Mouse (Mus musculus) stomach, embryonic 16.5 days (tissue): Measurements from ENCODE around the gene Vars. TPM values are rescaled to one million over a fixed set of nuclear protein-coding genes. Genes with fewer than 3 reads are reported as not detected.
A peak's percentile ranks its signal among the peaks of the same experiment; 100 is the strongest.
"Not testable (repeated sequence)": the region's sequence is repeated elsewhere in the genome, so short reads cannot be mapped to it uniquely, and the experiment has no call there.

ENCODE experiments used
- ATAC-seq: fragments of 200-750 bp; cut with Nextera tagmentation; 2 replicates; pipeline ENCODE4 v1.8.0; 2017; ENCODE audit warnings: moderate number of reproducible peaks, moderate TSS enrichment; ENCODE audit not compliant: insufficient read depth, low FRiP score
- H3K27ac ChIP-seq: fragments of 300-500 bp; sonication (generic); 2 replicates; pipeline ENCODE4 v1.5.1; 2014; ENCODE audit warnings: low read length
- H3K27me3 ChIP-seq: fragments of 300-500 bp; sonication (generic); 2 replicates; pipeline ENCODE4 v1.6.1; 2014; ENCODE audit warnings: low read length, control low read depth, mixed read lengths; ENCODE audit not compliant: control insufficient read depth, insufficient read depth
- H3K36me3 ChIP-seq: fragments of 300-500 bp; sonication (generic); 2 replicates; pipeline ENCODE4 v1.6.1; 2014; ENCODE audit warnings: low read length; ENCODE audit not compliant: control insufficient read depth, insufficient read depth
- H3K4me1 ChIP-seq: fragments of 300-500 bp; sonication (generic); 2 replicates; pipeline ENCODE4 v1.6.1; 2014; ENCODE audit warnings: low read length, control low read depth, mixed read lengths; ENCODE audit not compliant: control insufficient read depth, insufficient read depth
- H3K4me2 ChIP-seq: fragments of 300-500 bp; sonication (generic); 2 replicates; pipeline ENCODE4 v1.6.1; 2014; ENCODE audit warnings: low read depth, low read length, mixed read lengths
- H3K4me3 ChIP-seq: fragments of 300-500 bp; sonication (generic); replicated peaks from 2 replicates; pipeline ENCODE4 v1.5.1; 2014; ENCODE audit warnings: mild to moderate bottlenecking, low read length
- H3K9ac ChIP-seq: fragments of 300-500 bp; sonication (generic); 2 replicates; pipeline ENCODE4 v1.6.1; 2014; ENCODE audit warnings: low read length
- H3K9me3 ChIP-seq: fragments of 300-500 bp; sonication (generic); replicated peaks from 2 replicates; pipeline ENCODE4 v1.6.1; 2016; ENCODE audit warnings: low read length, control low read depth; ENCODE audit not compliant: control insufficient read depth
- WGBS: fragments of 180-500 bp; shearing (Covaris S2); extraction: QIAGEN DNeasy Blood & Tissue Kit; methylation state at CpG from one replicate; pipeline ENCODE4 v1.1.7; 2014; 5-methylcytosine and 5-hydroxymethylcytosine counted together
- polyA plus RNA-seq: library from polyadenylated mRNA; unstranded; fragments of >200 nt; fragmentation: Nextera tagmentation; extraction: Ambion mirVana; gene quantifications from 2 replicates; pipeline ENCODE4 v1.2.1, GENCODE M21; 2015

Gene Vars
- polyA plus RNA-seq, 1 experiment from 2014 or later: 82.1 TPM

- Histone ChIP-seq H3K27me3 (no peaks in the 10 kb centered on the region), H3K4me3 (no peak overlapping the region), H3K4me2 (peak overlapping the region; percentile 98; the same call in 1 of the 2 replicates), H3K4me1 (peaks cover 22% of the 10 kb centered on the region), H3K9me3 (no peaks in the 10 kb centered on the region), H3K36me3 (no peaks in the 10 kb centered on the region), H3K27ac (no peak overlapping the region), H3K9ac (no peak overlapping the region)
- 86% methylated on average over 5 of the region's 5 CpGs for WGBS
- ATAC-seq: no peak
Observed at GRCm38 (mm10) chr17:34997142-34997483, 3.7 kb upstream of the Vars start.

- H3K4me3 ChIP-seq: peak overlapping the region; percentile 52
- H3K9me3 ChIP-seq: no peaks in the 10 kb centered on the region
- H3K27me3 ChIP-seq: no peaks in the 10 kb centered on the region
- WGBS: 90% methylated on average over 15 of the region's 15 CpGs
- peak overlapping the region; percentile 80 for H3K9ac ChIP-seq
- no peaks in the 10 kb centered on the region for H3K36me3 ChIP-seq
- H3K4me1 ChIP-seq: peaks cover 36% of the 10 kb centered on the region
- 0 out of 2 replicates have a peak overlapping the region, but pooled peaks have one; percentile 82 for H3K27ac ChIP-seq
- ATAC-seq: no peak
- H3K4me2 ChIP-seq: peak overlapping the region; percentile 98
Observed at GRCm38 (mm10) chr17:34998526-34999430, 2.0 kb upstream of the Vars start.

- Histone ChIP-seq H3K9ac (peak overlapping the region; percentile 92), H3K4me2 (peak overlapping the region; percentile 98), H3K27ac (peak overlapping the region; percentile 97), H3K4me3 (peak overlapping the region; percentile 66), H3K4me1 (peaks cover 36% of the 10 kb centered on the region)
- not testable (repeated sequence) for ATAC-seq, H3K9me3 ChIP-seq, H3K27me3 ChIP-seq, H3K36me3 ChIP-seq
- 11% methylated on average over 29 of the region's 32 CpGs for WGBS
Observed at GRCm38 (mm10) chr17:34999871-35000716, 693 bp upstream of the Vars start.

- WGBS: under 1% methylated on average over 35 of the region's 35 CpGs
- peaks cover 36% of the 10 kb centered on the region for H3K4me1 ChIP-seq
Observed at GRCm38 (mm10) chr17:35001452-35002152, 815 bp downstream of the Vars start.

GRCm38 (mm10) chr17:35002153-35002865 is 1.5 kb downstream of the Vars start:
- 3% methylated on average over 12 of the region's 12 CpGs for WGBS
- no peak for ATAC-seq
- H3K36me3 ChIP-seq: peaks cover 17% of the 10 kb centered on the region

More at GRCm38 (mm10) chr17:35001452-35002152, 815 bp downstream of the Vars start:
- Histone ChIP-seq H3K4me2 (peak overlapping the region; percentile 98), H3K27me3 (no peaks in the 10 kb centered on the region), H3K9me3 (no peaks in the 10 kb centered on the region), H3K27ac (peak overlapping the region; percentile 97), H3K36me3 (peaks cover 17% of the 10 kb centered on the region), H3K9ac (peak overlapping the region; percentile 92), H3K4me3 (peak overlapping the region; percentile 66)
- peak; percentile 13; the same call in 1 of the 2 replicates for ATAC-seq

GRCm38 (mm10) chr17:35003022-35003838 is 2.4 kb downstream of the Vars start:
- Histone ChIP-seq H3K4me1 (peaks cover 31% of the 10 kb centered on the region), H3K27me3 (no peaks in the 10 kb centered on the region), H3K9me3 (no peaks in the 10 kb centered on the region), H3K27ac (no peak overlapping the region), H3K36me3 (peaks cover 17% of the 10 kb centered on the region), H3K4me3 (peak overlapping the region; percentile 66; the same call in 1 of the 2 replicates), H3K4me2 (peak overlapping the region; percentile 98), H3K9ac (peak overlapping the region; percentile 92)
- no peak for ATAC-seq
- WGBS: 47% methylated on average over 9 of the region's 9 CpGs

More at GRCm38 (mm10) chr17:35002153-35002865, 1.5 kb downstream of the Vars start:
- Histone ChIP-seq H3K4me1 (peaks cover 36% of the 10 kb centered on the region), H3K4me2 (peak overlapping the region; percentile 98), H3K9ac (peak overlapping the region; percentile 92), H3K4me3 (peak overlapping the region; percentile 66), H3K27ac (peak overlapping the region; percentile 97), H3K27me3 (no peaks in the 10 kb centered on the region), H3K9me3 (no peaks in the 10 kb centered on the region)

GRCm38 (mm10) chr17:35004075-35004717 is 3.4 kb downstream of the Vars start:
- ATAC-seq: no peak
- Histone ChIP-seq H3K9me3 (no peaks in the 10 kb centered on the region), H3K27ac (no peak overlapping the region), H3K27me3 (no peaks in the 10 kb centered on the region), H3K4me2 (no peak overlapping the region), H3K9ac (no peak overlapping the region), H3K36me3 (peaks cover 22% of the 10 kb centered on the region), H3K4me3 (no peak overlapping the region), H3K4me1 (peaks cover 22% of the 10 kb centered on the region)
- 93% methylated on average over 17 of the region's 17 CpGs for WGBS
